Mouse (Mus musculus) kidney, adult 9 months (tissue): ENCODE results near the gene Stam.
A peak's percentile ranks its signal among the peaks of the same experiment; 100 is the strongest.

ENCODE experiments used
- DNase-seq: peaks from one replicate; pipeline ENCODE4 v3.0.0; 2022

The Stam gene

GRCm38 (mm10) chr2:14127629-14128028 is 53.7 kb downstream of the Stam start:
- DNase-seq: no peak

GRCm38 (mm10) chr2:14130641-14131339 is 56.9 kb downstream of the Stam start:
- no peak for DNase-seq

GRCm38 (mm10) chr2:14132468-14133326 is 58.8 kb downstream of the Stam start:
- DNase-seq: no peak

- no peak for DNase-seq
Measured at GRCm38 (mm10) chr2:14136906-14137305, 63.0 kb downstream of the Stam start.

- peak; percentile 42 for DNase-seq
Measured at GRCm38 (mm10) chr2:14139590-14139989, 65.7 kb downstream of the Stam start.

- DNase-seq: no peak
Measured at GRCm38 (mm10) chr2:14140044-14140443, 66.1 kb downstream of the Stam start.

- DNase-seq: no peak
Measured at GRCm38 (mm10) chr2:14145311-14145710, 71.4 kb downstream of the Stam start.

- peak; percentile 24 for DNase-seq
Measured at GRCm38 (mm10) chr2:14146913-14147312, 73.0 kb downstream of the Stam start.

- DNase-seq: no peak
Measured at GRCm38 (mm10) chr2:14150829-14151228, 76.9 kb downstream of the Stam start.

GRCm38 (mm10) chr2:14151854-14152253 is 78.0 kb downstream of the Stam start:
- DNase-seq: no peak

GRCm38 (mm10) chr2:14159047-14159446 is 85.1 kb downstream of the Stam start:
- no peak for DNase-seq

GRCm38 (mm10) chr2:14159756-14160155 is 85.9 kb downstream of the Stam start:
- no peak for DNase-seq

- peak; percentile 20 for DNase-seq
Measured at GRCm38 (mm10) chr2:14164459-14165030, 90.6 kb downstream of the Stam start.

- no peak for DNase-seq
Measured at GRCm38 (mm10) chr2:14165066-14165465, 91.2 kb downstream of the Stam start.

- DNase-seq: no peak
Measured at GRCm38 (mm10) chr2:14165618-14166344, 91.9 kb downstream of the Stam start.

- no peak for DNase-seq
Measured at GRCm38 (mm10) chr2:14167721-14168120, 93.8 kb downstream of the Stam start.

- DNase-seq: no peak
Measured at GRCm38 (mm10) chr2:14174334-14174733, 100.4 kb downstream of the Stam start, which contains the start of gene Tmem236. TSS of gene Tmem236 (plus strand) at chr2:14174523.

GRCm38 (mm10) chr2:14176460-14177193 is 102.7 kb downstream of the Stam start:
- DNase-seq: no peak

- DNase-seq: no peak
Measured at GRCm38 (mm10) chr2:14184375-14184774, 110.5 kb downstream of the Stam start.

GRCm38 (mm10) chr2:14190684-14191083 is 116.8 kb downstream of the Stam start:
- DNase-seq: no peak

- DNase-seq: no peak
Measured at GRCm38 (mm10) chr2:14191601-14192000, 117.7 kb downstream of the Stam start.

GRCm38 (mm10) chr2:14192046-14192445 is 118.1 kb downstream of the Stam start:
- DNase-seq: no peak
